Mouse (Mus musculus) heart, embryonic 14.5 days (tissue): Measurements from ENCODE around the gene Tmcc3. TPM values are rescaled to one million over a fixed set of nuclear protein-coding genes. Genes with fewer than 3 reads are reported as not detected.

Experiments used
- ATAC-seq: fragments of 200-750 bp; cut with Nextera tagmentation; 2 replicates; pipeline ENCODE4 v1.8.0; 2017; ENCODE audit warnings: low read depth, moderate TSS enrichment; ENCODE audit not compliant: insufficient number of reproducible peaks, insufficient read depth, low FRiP score
- H3K27ac ChIP-seq, 2 experiments: fragments of 200-500 bp in 1 of 2; fragments of 300-500 bp in 1 of 2; sonication (generic) in 1 of 2; replicated peaks in 1 of 2; 2 replicates each; pipeline ENCODE4 v1.5.1; 2012 to 2014; ENCODE audit warnings: low read depth in 2 of 2, low read length in 2 of 2, control low read depth in 1 of 2, mild to moderate bottlenecking in 1 of 2, mixed read lengths in 1 of 2; ENCODE audit not compliant: control insufficient read depth in 1 of 2, insufficient read depth in 1 of 2
- H3K27me3 ChIP-seq: fragments of 300-500 bp; sonication (generic); 2 replicates; pipeline ENCODE4 v1.6.1; 2014; ENCODE audit warnings: mild to moderate bottlenecking, low read length, control low read depth; ENCODE audit not compliant: control insufficient read depth, insufficient read depth
- H3K36me3 ChIP-seq: fragments of 300-500 bp; sonication (generic); 2 replicates; pipeline ENCODE4 v1.6.1; 2014; ENCODE audit warnings: mild to moderate bottlenecking, control low read depth, low read length, mixed read lengths; ENCODE audit not compliant: control insufficient read depth, insufficient read depth
- H3K4me1 ChIP-seq, 2 experiments: fragments of 200-500 bp in 1 of 2; fragments of 300-500 bp in 1 of 2; sonication (generic) in 1 of 2; 2 replicates each; pipeline ENCODE4 v1.6.1; 2012 to 2014; ENCODE audit warnings: low read length in 2 of 2, control low read depth in 1 of 2, mixed read lengths in 1 of 2; ENCODE audit not compliant: control insufficient read depth in 2 of 2, insufficient read depth in 2 of 2
- H3K4me2 ChIP-seq: fragments of 300-500 bp; sonication (generic); 2 replicates; pipeline ENCODE4 v1.6.1; 2014; ENCODE audit warnings: mild to moderate bottlenecking, low read length
- H3K4me3 ChIP-seq, 2 experiments: fragments of 200-500 bp in 1 of 2; fragments of 300-500 bp in 1 of 2; sonication (generic) in 1 of 2; 2 replicates each; pipeline ENCODE4 v1.5.1; 2012 to 2014; ENCODE audit warnings: low read length in 2 of 2, mild to moderate bottlenecking in 2 of 2, control low read depth in 1 of 2, low read depth in 1 of 2, moderate library complexity in 1 of 2; ENCODE audit not compliant: control insufficient read depth in 1 of 2, insufficient read depth in 1 of 2
- H3K9ac ChIP-seq: fragments of 300-500 bp; sonication (generic); 2 replicates; pipeline ENCODE4 v1.6.1; 2014; ENCODE audit warnings: mild to moderate bottlenecking, low read length
- H3K9me3 ChIP-seq: fragments of 300-500 bp; sonication (generic); 2 replicates; pipeline ENCODE4 v1.6.1; 2016; ENCODE audit warnings: low read length, control low read depth; ENCODE audit not compliant: control insufficient read depth
- WGBS: fragments of 180-500 bp; shearing (Covaris S2); extraction: QIAGEN DNeasy Blood & Tissue Kit; methylation state at CpG from one replicate; pipeline ENCODE4 v1.1.7; 2014; 5-methylcytosine and 5-hydroxymethylcytosine counted together
- polyA plus RNA-seq: library from polyadenylated mRNA; unstranded; fragments of >200 nt; fragmentation: Nextera tagmentation; extraction: Ambion mirVana; gene quantifications from 2 replicates; pipeline ENCODE4 v1.2.1, GENCODE M21; 2014

The Tmcc3 gene
- polyA plus RNA-seq, 1 experiment from 2014 or later, result 9.6 TPM

DNA sequence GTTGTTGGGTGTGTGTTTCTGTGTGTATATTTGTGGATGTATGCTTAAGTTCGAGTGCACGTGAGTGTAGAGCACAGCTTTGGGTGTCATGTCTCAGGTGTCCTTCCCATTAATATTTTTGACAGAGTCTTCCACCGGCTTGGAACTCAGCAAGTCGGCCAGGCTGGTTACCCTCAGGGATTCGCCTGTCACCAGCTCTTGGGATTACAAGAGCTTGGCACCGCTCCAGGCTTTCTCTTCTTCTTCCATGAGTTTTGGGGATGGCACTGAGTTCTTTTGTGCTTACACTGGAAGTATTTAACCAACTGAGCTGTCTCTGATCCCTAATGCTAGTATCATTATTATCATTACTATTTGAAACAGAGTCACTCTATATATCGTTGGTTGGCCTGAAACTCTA is 29.0 kb upstream of the Tmcc3 start:
- Histone ChIP-seq H3K9ac (no peak overlapping the region), H3K27ac (no peak overlapping the region), H3K4me2 (no peak overlapping the region), H3K4me1 (no peaks in the 10 kb centered on the region), H3K36me3 (no peaks in the 10 kb centered on the region), H3K27me3 (no peaks in the 10 kb centered on the region), H3K9me3 (no peaks in the 10 kb centered on the region), H3K4me3 (no peak overlapping the region)
- 76% methylated on average over 7 of the region's 7 CpGs for WGBS
- no peak for ATAC-seq

GRCm38 (mm10) chr10:94294437-94294836 is 17.3 kb upstream of the Tmcc3 start:
- Histone ChIP-seq H3K9me3 (no peaks in the 10 kb centered on the region), H3K9ac (no peak overlapping the region), H3K4me2 (no peak overlapping the region), H3K4me1 (no peaks in the 10 kb centered on the region), H3K36me3 (no peaks in the 10 kb centered on the region), H3K4me3 (no peak overlapping the region), H3K27me3 (no peaks in the 10 kb centered on the region), H3K27ac (no peak overlapping the region)
- ATAC-seq, result no peak
- WGBS, result 87% methylated on average over 5 of the region's 5 CpGs

- no peak overlapping the region for H3K27ac ChIP-seq
- no peak overlapping the region for H3K4me2 ChIP-seq
- H3K27me3 ChIP-seq, result no peaks in the 10 kb centered on the region
- no peak overlapping the region for H3K4me3 ChIP-seq
- no peaks in the 10 kb centered on the region for H3K4me1 ChIP-seq
- WGBS, result 61% methylated on average over 6 of the region's 6 CpGs
- H3K9me3 ChIP-seq, result no peaks in the 10 kb centered on the region
- no peaks in the 10 kb centered on the region for H3K36me3 ChIP-seq
- H3K9ac ChIP-seq, result no peak overlapping the region
- ATAC-seq, result no peak
Measured at GRCm38 (mm10) chr10:94294933-94295750, 16.6 kb upstream of the Tmcc3 start.

DNA sequence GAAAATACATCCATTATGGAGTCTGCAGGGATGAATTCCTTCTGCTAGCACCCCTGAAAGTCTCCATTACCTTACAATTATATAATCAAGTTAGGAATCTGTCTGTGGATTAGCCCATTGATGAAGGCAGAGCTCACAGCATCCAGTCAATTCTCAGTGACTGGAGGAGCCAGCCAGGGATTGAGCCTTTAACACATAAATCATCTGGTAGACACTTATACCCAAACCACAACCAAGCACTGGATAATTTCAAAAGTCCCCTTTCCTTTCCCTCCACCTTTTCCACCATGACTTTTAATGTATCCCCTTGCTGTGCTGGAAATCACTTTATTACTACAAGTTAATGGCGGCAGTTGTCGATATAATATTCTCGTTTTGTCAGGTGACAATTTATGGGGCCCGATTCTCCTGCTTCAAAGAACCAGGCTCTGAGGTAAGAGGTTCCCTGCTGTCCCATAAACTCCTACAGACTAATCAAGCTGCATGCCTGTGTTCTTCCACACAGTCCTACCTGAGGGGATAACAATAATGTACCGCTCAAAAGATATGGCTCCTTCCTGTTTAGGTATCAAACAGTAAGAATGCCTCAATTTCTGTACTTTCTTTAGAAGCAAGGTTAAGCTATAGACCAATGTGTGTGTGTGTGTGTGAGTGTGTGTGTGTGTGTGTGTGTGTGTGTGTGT is 15.7 kb upstream of the Tmcc3 start:
- Histone ChIP-seq H3K4me1 (no peaks in the 10 kb centered on the region), H3K9me3 (no peaks in the 10 kb centered on the region), H3K4me3 (no peak overlapping the region), H3K4me2 (no peak overlapping the region), H3K27ac (no peak overlapping the region), H3K27me3 (no peaks in the 10 kb centered on the region), H3K36me3 (no peaks in the 10 kb centered on the region), H3K9ac (no peak overlapping the region)
- no peak for ATAC-seq
- 89% methylated on average over 5 of the region's 5 CpGs for WGBS

DNA sequence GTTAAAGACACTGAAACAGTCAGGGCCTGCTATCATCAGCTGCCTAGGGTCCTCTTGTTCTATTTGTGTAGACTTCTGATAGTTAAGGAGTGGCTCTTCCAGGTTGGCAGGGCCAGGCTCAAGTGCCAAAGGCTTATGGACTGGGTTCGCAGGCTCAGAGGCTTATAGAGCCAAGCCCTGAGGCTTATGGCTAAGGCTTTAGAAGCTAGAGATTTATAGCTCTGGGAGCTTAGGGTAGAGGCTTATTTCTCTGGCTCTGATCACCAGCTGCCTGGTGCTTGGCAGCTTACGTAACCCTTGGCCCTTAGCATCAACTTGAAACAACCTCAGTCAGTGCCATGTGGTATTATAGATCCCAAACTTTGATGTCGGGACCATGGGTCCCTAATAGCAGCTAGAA is 13.3 kb upstream of the Tmcc3 start, which contains the start of gene Gm4792:
TSS of gene Gm4792 (minus strand) at position 233 of the 400 bp plus-strand sequence.
- Histone ChIP-seq H3K9me3 (no peaks in the 10 kb centered on the region), H3K36me3 (no peaks in the 10 kb centered on the region), H3K4me3 (no peak within 1 kb of the TSS), H3K4me2 (no peak within 1 kb of the TSS), H3K4me1 (no peaks in the 10 kb centered on the region), H3K9ac (no peak within 1 kb of the TSS), H3K27ac (no peak within 1 kb of the TSS), H3K27me3 (no peaks in the 10 kb centered on the region)
- WGBS, result 72% methylated on average over 3 of the region's 3 CpGs
- no peak for ATAC-seq

DNA sequence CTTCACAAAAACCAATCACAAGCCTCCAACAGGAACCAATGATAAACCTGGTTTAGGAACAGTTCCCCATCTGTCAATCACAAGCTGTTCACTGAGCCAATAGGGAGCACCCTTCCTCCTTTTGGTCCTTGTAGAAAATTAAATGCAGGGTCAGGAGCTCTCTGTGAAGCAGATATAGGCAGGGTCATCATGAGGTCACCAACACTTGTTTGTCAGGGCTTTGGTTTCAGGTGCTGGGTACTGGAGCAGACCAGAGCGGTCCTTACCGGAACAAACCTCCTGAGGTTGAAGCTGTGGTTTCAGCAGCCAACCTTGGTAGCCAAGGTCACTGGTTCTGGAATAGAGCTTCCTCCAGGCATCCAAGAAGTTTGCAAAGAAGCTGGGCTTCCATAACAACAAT is 12.4 kb upstream of the Tmcc3 start:
- H3K4me3 ChIP-seq, result no peak overlapping the region
- WGBS, result 75% methylated on average over 2 of the region's 2 CpGs
- no peaks in the 10 kb centered on the region for H3K9me3 ChIP-seq
- no peak overlapping the region for H3K4me2 ChIP-seq
- ATAC-seq, result no peak
- no peaks in the 10 kb centered on the region for H3K36me3 ChIP-seq
- H3K27ac ChIP-seq, result no peak overlapping the region
- no peaks in the 10 kb centered on the region for H3K4me1 ChIP-seq
- H3K27me3 ChIP-seq, result no peaks in the 10 kb centered on the region
- no peak overlapping the region for H3K9ac ChIP-seq

DNA sequence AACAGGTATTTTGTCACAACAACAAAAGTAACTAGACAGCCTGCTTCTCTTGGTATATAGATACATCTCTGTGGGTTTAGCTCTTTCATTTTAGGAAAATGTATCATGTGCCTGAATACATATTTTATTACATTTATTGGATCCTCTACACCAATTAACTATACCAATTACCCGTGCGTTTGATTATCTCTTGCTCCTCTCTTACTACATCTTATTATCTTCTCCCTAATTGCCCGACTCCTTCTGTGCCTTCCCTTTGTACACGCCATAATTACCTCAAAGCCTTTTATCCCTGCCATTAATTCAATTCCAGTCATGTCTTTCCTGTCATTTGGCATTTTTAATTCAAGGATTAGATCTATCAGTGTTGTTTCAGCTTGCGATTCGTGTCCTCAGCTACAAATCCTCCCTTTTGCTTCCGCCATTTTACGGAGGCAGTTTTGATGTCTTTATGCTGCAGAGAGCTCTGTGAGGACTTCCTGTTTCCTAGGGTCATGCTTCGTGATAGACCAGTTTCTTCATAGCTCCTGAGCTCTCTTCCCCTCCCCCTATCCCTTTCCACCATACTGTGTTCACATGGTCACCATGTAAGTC is 7.6 kb upstream of the Tmcc3 start:
- Histone ChIP-seq H3K4me3 (no peak overlapping the region), H3K4me1 (no peaks in the 10 kb centered on the region), H3K9ac (no peak overlapping the region), H3K27ac (no peak overlapping the region), H3K27me3 (no peaks in the 10 kb centered on the region), H3K9me3 (no peaks in the 10 kb centered on the region), H3K4me2 (no peak overlapping the region), H3K36me3 (no peaks in the 10 kb centered on the region)
- WGBS, result 78% methylated on average over 9 of the region's 9 CpGs
- ATAC-seq, result no peak
